Mouse (Mus musculus) limb, embryonic 13.5 days (tissue): ENCODE measurements around the gene Nprl3. TPM values are rescaled to one million over a fixed set of nuclear protein-coding genes. Genes with fewer than 3 reads are reported as not detected.

ENCODE experiments used
- ATAC-seq: fragments of 200-750 bp; cut with Nextera tagmentation; 2 replicates; pipeline ENCODE4 v1.8.0; 2017; ENCODE audit warnings: low read depth, moderate number of reproducible peaks, moderate TSS enrichment; ENCODE audit not compliant: low FRiP score
- H3K27ac ChIP-seq: fragments of 300-500 bp; sonication (generic); 2 replicates; pipeline ENCODE4 v1.5.1; 2015; ENCODE audit warnings: inconsistent platforms, mild to moderate bottlenecking, moderate library complexity
- H3K27me3 ChIP-seq: fragments of 300-500 bp; sonication (generic); 2 replicates; pipeline ENCODE4 v1.6.1; 2015; ENCODE audit warnings: mild to moderate bottlenecking, inconsistent platforms
- H3K36me3 ChIP-seq: fragments of 300-500 bp; sonication (generic); 2 replicates; pipeline ENCODE4 v1.6.1; 2015; ENCODE audit warnings: inconsistent platforms, mild to moderate bottlenecking, moderate library complexity
- H3K4me1 ChIP-seq: fragments of 300-500 bp; sonication (generic); 2 replicates; pipeline ENCODE4 v1.6.1; 2015; ENCODE audit warnings: inconsistent platforms
- H3K4me2 ChIP-seq: fragments of 300-500 bp; sonication (generic); replicated peaks from 2 replicates; pipeline ENCODE4 v1.6.1; 2015; ENCODE audit warnings: inconsistent platforms, mild to moderate bottlenecking, moderate library complexity
- H3K4me3 ChIP-seq: fragments of 300-500 bp; sonication (generic); 2 replicates; pipeline ENCODE4 v1.5.1; 2015; ENCODE audit warnings: moderate library complexity, mild to moderate bottlenecking, inconsistent platforms
- H3K9ac ChIP-seq: fragments of 300-500 bp; sonication (generic); 2 replicates; pipeline ENCODE4 v1.6.1; 2015; ENCODE audit warnings: mild to moderate bottlenecking, inconsistent platforms
- H3K9me3 ChIP-seq: fragments of 300-500 bp; sonication (generic); 2 replicates; pipeline ENCODE4 v1.6.1; 2016; ENCODE audit warnings: inconsistent platforms
- WGBS: fragments of 180-500 bp; shearing (Covaris S2); methylation state at CpG from one replicate; pipeline ENCODE4 v1.1.7; 2015; 5-methylcytosine and 5-hydroxymethylcytosine counted together
- polyA plus RNA-seq: library from polyadenylated mRNA; unstranded; fragments of >200 nt; fragmentation: Nextera tagmentation; extraction: Ambion mirVana; gene quantifications from 2 replicates; pipeline ENCODE4 v1.2.1, GENCODE M21; 2015

Gene Nprl3
- polyA plus RNA-seq, 1 experiment from 2014 or later = 47.0 TPM

- H3K9ac ChIP-seq = no peak overlapping the region
- H3K4me1 ChIP-seq = peaks cover 3% of the 10 kb centered on the region; the same call in 1 of the 2 replicates
- ATAC-seq = no peak
- H3K9me3 ChIP-seq = no peaks in the 10 kb centered on the region
- no peak overlapping the region for H3K4me3 ChIP-seq
- peaks cover 79% of the 10 kb centered on the region for H3K36me3 ChIP-seq
- no peak overlapping the region for H3K27ac ChIP-seq
- H3K4me2 ChIP-seq = no peak overlapping the region
- no peaks in the 10 kb centered on the region for H3K27me3 ChIP-seq
Observed at GRCm38 (mm10) chr11:32241391-32241790, 26.1 kb downstream of the Nprl3 start.

DNA sequence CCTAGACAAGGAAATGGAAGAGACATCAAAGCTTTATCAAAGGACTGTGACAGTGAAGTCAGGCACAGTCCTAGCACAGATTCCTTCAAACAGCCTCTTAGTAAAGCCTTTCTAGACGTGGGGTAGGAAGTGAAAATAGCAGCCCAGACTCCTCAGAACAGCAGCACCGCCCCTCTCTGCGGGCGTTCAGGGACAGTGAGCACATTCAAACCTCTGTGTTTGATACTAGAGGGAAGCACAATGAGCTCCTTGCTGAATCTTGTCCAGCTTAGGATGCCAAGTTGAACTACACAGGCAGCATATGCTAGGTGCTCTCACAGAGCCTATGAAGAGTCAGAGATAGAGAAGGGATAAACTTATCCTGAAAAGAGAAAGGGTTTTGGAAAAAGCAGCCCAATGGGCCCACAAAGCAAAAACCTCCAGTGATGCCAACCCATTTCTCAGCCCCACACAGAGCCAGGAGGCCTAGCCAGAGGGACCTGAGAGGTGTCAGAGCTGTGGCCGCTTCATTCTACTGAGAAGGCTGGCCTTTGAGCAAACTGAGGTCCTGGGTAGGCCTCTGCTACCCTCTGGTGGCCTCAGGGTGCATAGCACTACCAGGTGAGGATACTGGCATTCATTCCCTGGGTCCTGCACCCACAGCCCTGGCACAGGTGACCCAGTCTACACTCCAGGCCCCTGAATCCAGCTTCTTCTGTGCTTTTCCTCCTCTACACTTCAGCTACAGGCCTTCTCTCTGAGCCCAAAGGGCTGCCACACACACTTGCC, 29.2 kb downstream of the Nprl3 start:
- no peak overlapping the region for H3K9ac ChIP-seq
- no peak for ATAC-seq
- no peak overlapping the region for H3K4me3 ChIP-seq
- peaks cover 11% of the 10 kb centered on the region for H3K4me1 ChIP-seq
- peaks cover 82% of the 10 kb centered on the region for H3K36me3 ChIP-seq
- H3K27me3 ChIP-seq = no peaks in the 10 kb centered on the region
- WGBS = 59% methylated on average over 5 of the region's 5 CpGs
- no peaks in the 10 kb centered on the region for H3K9me3 ChIP-seq
- no peak overlapping the region for H3K4me2 ChIP-seq
- no peak overlapping the region for H3K27ac ChIP-seq

DNA sequence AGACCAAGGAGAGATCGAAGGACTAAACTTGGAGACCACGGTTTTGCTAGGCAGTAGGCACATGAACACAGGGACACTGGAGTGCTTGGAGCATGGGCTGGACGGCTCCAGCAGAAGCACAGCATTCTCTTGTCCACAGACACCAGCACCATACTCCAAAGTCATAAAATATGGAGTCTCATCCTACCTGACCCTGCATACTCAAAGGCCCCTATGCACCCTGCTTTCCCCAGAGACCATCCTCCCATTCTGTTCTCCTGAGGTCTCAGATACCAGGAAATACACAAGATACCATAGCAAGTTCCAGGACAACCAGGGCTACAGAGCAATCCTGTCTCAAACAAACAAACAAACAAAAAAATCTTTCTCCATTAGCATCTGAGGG, 30.1 kb downstream of the Nprl3 start:
- WGBS = 80% methylated on average over 3 of the region's 3 CpGs
- Histone ChIP-seq H3K4me2 (no peak overlapping the region), H3K9me3 (no peaks in the 10 kb centered on the region), H3K36me3 (peaks cover 83% of the 10 kb centered on the region), H3K4me1 (peaks cover 16% of the 10 kb centered on the region), H3K9ac (0 out of 2 replicates have a peak overlapping the region, but pooled peaks have one; percentile 19), H3K27me3 (no peaks in the 10 kb centered on the region), H3K4me3 (no peak overlapping the region), H3K27ac (no peak overlapping the region)
- ATAC-seq = no peak

- Histone ChIP-seq H3K9ac (peak overlapping the region; percentile 40; the same call in 1 of the 2 replicates), H3K27ac (no peak overlapping the region), H3K27me3 (no peaks in the 10 kb centered on the region), H3K4me1 (peaks cover 16% of the 10 kb centered on the region), H3K4me3 (no peak overlapping the region), H3K9me3 (no peaks in the 10 kb centered on the region), H3K4me2 (no peak overlapping the region), H3K36me3 (peaks cover 84% of the 10 kb centered on the region)
- whole genome bisulfite sequencing = 63% methylated on average over 9 of the region's 9 CpGs
- no peak for ATAC-seq
Observed at GRCm38 (mm10) chr11:32236712-32237410, 30.6 kb downstream of the Nprl3 start.

DNA sequence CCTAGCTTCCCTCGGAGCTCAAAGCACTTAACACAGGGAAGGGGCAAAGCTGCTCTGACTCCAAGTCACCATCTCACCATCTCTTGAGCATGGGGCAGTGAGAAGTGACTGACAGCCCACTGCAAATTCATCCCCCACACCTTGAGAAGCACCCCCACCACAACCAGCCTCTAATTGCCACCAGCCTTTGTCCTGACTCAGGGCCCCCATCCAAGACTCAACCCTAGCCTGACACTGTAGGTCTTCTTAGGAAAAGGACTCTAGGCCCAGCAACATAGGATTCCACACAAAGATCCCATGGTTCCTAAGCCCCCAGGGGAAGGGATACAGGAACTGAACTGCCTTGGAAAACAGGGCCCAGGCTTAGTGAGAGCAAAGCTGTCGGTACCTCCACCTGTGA, 31.4 kb downstream of the Nprl3 start:
- Histone ChIP-seq H3K4me3 (no peak overlapping the region), H3K4me1 (peaks cover 16% of the 10 kb centered on the region), H3K27me3 (no peaks in the 10 kb centered on the region), H3K9ac (peak overlapping the region; percentile 40; the same call in 1 of the 2 replicates), H3K27ac (no peak overlapping the region), H3K4me2 (no peak overlapping the region), H3K36me3 (peaks cover 84% of the 10 kb centered on the region), H3K9me3 (no peaks in the 10 kb centered on the region)
- WGBS = 70% methylated on average over 2 of the region's 2 CpGs
- no peak for ATAC-seq

- Histone ChIP-seq H3K9me3 (no peaks in the 10 kb centered on the region), H3K27me3 (no peaks in the 10 kb centered on the region), H3K4me3 (no peak overlapping the region), H3K4me2 (no peak overlapping the region), H3K27ac (no peak overlapping the region), H3K9ac (0 out of 2 replicates have a peak overlapping the region, but pooled peaks have one; percentile 43), H3K4me1 (peaks cover 16% of the 10 kb centered on the region), H3K36me3 (peaks cover 84% of the 10 kb centered on the region)
- ATAC-seq = peak; percentile 50; the same call in 1 of the 2 replicates
- 47% methylated on average over 3 of the region's 3 CpGs for WGBS
Observed at GRCm38 (mm10) chr11:32235646-32236045, 31.9 kb downstream of the Nprl3 start.

- Histone ChIP-seq H3K36me3 (peaks cover 84% of the 10 kb centered on the region), H3K27ac (no peak overlapping the region)
- no peak for ATAC-seq
Observed at GRCm38 (mm10) chr11:32234816-32235485, 32.6 kb downstream of the Nprl3 start.

DNA sequence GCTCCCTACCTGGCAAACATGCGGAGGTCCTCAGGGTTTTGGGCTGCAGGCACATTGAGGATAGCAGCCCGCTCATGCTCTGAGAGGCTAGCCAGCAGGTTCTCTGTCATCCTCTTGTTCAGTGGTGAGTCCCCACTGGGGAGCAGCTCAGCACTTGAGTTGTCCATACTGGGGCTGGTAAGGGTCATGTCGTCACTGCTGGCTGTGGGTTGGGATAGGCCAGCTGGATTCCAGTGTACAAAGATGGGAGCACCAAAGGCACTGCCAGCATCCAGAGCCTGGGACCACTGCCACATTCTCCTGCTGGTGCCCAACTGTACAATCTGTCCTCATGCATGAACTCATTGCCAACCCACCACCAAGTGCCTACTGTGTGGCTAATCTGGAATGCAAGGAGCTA, 33.6 kb downstream of the Nprl3 start:
- Histone ChIP-seq H3K4me3 (no peak overlapping the region), H3K36me3 (peaks cover 84% of the 10 kb centered on the region), H3K27ac (no peak overlapping the region), H3K4me2 (no peak overlapping the region), H3K27me3 (no peaks in the 10 kb centered on the region), H3K9ac (no peak overlapping the region), H3K4me1 (peaks cover 16% of the 10 kb centered on the region), H3K9me3 (no peaks in the 10 kb centered on the region)
- ATAC-seq = no peak
- 91% methylated on average over 3 of the region's 3 CpGs for WGBS

More at GRCm38 (mm10) chr11:32234816-32235485, 32.6 kb downstream of the Nprl3 start:
- no peak overlapping the region for H3K4me3 ChIP-seq
- WGBS = 82% methylated on average over 6 of the region's 6 CpGs
- H3K4me1 ChIP-seq = peaks cover 16% of the 10 kb centered on the region
- H3K4me2 ChIP-seq = no peak overlapping the region
- H3K27me3 ChIP-seq = no peaks in the 10 kb centered on the region
- H3K9me3 ChIP-seq = no peaks in the 10 kb centered on the region
- no peak overlapping the region for H3K9ac ChIP-seq

GRCm38 (mm10) chr11:32232848-32233247, 34.7 kb downstream of the Nprl3 start:
- peaks cover 19% of the 10 kb centered on the region for H3K4me1 ChIP-seq

DNA sequence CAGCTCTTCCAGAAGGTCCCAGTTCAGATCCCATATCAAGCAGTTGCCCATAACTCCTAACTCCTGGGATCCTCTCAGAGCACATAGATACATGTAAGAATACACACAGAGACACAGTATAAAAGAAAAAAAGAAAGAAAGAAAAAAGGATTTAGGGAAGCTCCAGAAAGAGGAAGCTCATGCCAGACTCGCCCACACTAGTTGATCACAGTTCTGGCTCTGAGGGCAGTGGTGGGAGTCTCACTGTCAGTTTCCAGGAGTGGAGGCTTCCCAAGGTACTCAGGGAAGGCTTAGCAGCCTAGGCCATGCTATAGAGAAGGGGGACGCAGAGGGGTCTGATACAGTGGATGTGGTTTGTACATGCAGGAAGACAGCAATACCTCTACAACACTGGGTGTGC, 36.4 kb downstream of the Nprl3 start:
- H3K4me1 ChIP-seq = peaks cover 28% of the 10 kb centered on the region
- peaks cover 74% of the 10 kb centered on the region for H3K36me3 ChIP-seq

More at GRCm38 (mm10) chr11:32232848-32233247, 34.7 kb downstream of the Nprl3 start:
- Histone ChIP-seq H3K9me3 (no peaks in the 10 kb centered on the region), H3K9ac (no peak overlapping the region), H3K4me2 (no peak overlapping the region), H3K4me3 (no peak overlapping the region), H3K36me3 (peaks cover 82% of the 10 kb centered on the region), H3K27ac (no peak overlapping the region), H3K27me3 (no peaks in the 10 kb centered on the region)
- ATAC-seq = peak; percentile 20; the same call in 1 of the 2 replicates
- 62% methylated on average over 10 of the region's 10 CpGs for WGBS

GRCm38 (mm10) chr11:32230220-32230619, 37.3 kb downstream of the Nprl3 start:
- Histone ChIP-seq H3K4me3 (no peak overlapping the region), H3K27me3 (no peaks in the 10 kb centered on the region), H3K27ac (no peak overlapping the region), H3K9me3 (no peaks in the 10 kb centered on the region), H3K9ac (no peak overlapping the region), H3K4me1 (peaks cover 31% of the 10 kb centered on the region), H3K36me3 (peaks cover 70% of the 10 kb centered on the region), H3K4me2 (no peak overlapping the region)
- no peak for ATAC-seq
- WGBS = 83% methylated on average over 4 of the region's 4 CpGs

More for the DNA sequence above, 36.4 kb downstream of the Nprl3 start:
- no peak for ATAC-seq
- 90% methylated on average over 2 of the region's 2 CpGs for whole genome bisulfite sequencing
- Histone ChIP-seq H3K4me3 (no peak overlapping the region), H3K27ac (no peak overlapping the region), H3K9ac (no peak overlapping the region), H3K4me2 (no peak overlapping the region), H3K27me3 (no peaks in the 10 kb centered on the region), H3K9me3 (no peaks in the 10 kb centered on the region)
